Mouse (Mus musculus): ENCODE data around the gene Cdc34b. TPM values are rescaled to one million over a fixed set of nuclear protein-coding genes. Genes with fewer than 3 reads are reported as not detected.

Gene Cdc34b
- polyA plus RNA-seq, 1 experiment from 2014 or later = not detected

DNA sequence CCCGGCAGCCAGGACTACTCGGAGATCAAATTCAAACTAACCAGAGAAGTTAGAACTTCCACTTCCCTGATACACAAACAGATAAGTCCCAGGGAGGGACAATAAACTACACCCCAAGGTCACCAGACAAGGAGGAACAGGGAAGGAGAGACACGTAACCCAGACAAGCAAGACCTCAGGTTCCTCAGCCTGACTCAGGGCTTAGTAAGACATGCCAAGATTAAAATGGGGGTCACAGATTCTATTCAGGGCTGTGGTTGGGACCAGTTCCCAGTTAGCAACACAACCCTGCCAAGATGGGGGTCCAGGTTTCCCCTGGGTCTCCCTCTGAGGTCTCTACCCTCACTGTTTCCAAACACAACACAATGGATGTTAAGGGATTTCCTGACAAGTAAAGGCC is 18.8 kb downstream of the Cdc34b start:
- no peaks in the 10 kb centered on the region for H3K9me3 ChIP-seq (ENCODE audit: control insufficient read depth, low read length)
- WGBS = 89% methylated on average over 3 of the region's 3 CpGs
- no peak overlapping the region for H3K9ac ChIP-seq (ENCODE audit: low read length)
- no peak overlapping the region for H3K4me2 ChIP-seq (ENCODE audit: low read depth, severe bottlenecking)
- H3K4me3 ChIP-seq (ENCODE audit: low read depth, low read length) = no peak overlapping the region
- H3K4me1 ChIP-seq (ENCODE audit: control insufficient read depth, insufficient read depth, low read length) = no peaks in the 10 kb centered on the region
- H3K27ac ChIP-seq (replicated peaks; ENCODE audit: low read depth, low read length) = no peak overlapping the region
- no peak for DNase-seq (ENCODE audit: low spot score)
- no peaks in the 10 kb centered on the region for H3K36me3 ChIP-seq (ENCODE audit: control insufficient read depth, insufficient read depth, low read length)
- ATAC-seq (ENCODE audit: insufficient number of reproducible peaks, low FRiP score, low TSS enrichment, low read depth) = no peak
- H3K27me3 ChIP-seq (ENCODE audit: control insufficient read depth, insufficient read depth, low read length) = no peaks in the 10 kb centered on the region

DNA sequence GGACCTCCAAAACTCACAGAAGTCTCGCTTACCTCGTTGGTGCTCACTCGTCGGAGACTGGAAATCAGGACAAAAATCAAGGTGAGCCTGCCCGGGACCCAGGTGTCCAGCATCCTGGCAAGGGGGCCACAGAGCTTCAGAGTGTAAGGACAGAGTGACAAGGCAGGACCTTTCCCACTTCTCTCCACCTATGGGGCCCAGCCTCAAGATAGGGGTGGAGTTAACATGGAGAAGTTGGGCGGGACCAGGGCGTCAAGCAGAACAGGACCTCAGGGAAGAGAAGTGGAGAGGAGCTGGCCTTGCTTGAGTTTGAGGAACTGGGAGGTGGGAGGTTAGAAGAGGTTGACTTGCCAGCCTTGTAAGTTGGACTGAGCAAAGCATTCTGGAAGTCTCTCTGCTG is 19.2 kb downstream of the Cdc34b start:
- Histone ChIP-seq H3K4me1 (ENCODE audit: control insufficient read depth, insufficient read depth, low read length) (no peaks in the 10 kb centered on the region), H3K36me3 (ENCODE audit: control insufficient read depth, insufficient read depth, low read length) (no peaks in the 10 kb centered on the region), H3K9ac (ENCODE audit: low read length) (no peak overlapping the region), H3K27me3 (ENCODE audit: control insufficient read depth, insufficient read depth, low read length) (no peaks in the 10 kb centered on the region), H3K27ac (replicated peaks; ENCODE audit: low read depth, low read length) (no peak overlapping the region), H3K4me2 (ENCODE audit: low read depth, severe bottlenecking) (no peak overlapping the region), H3K4me3 (ENCODE audit: low read depth, low read length) (no peak overlapping the region), H3K9me3 (ENCODE audit: control insufficient read depth, low read length) (no peaks in the 10 kb centered on the region)
- DNase-seq (ENCODE audit: low spot score) = no peak
- 85% methylated on average over 7 of the region's 7 CpGs for WGBS
- no peak for ATAC-seq (ENCODE audit: insufficient number of reproducible peaks, low FRiP score, low TSS enrichment, low read depth)

- 93% methylated on average over 1 of the region's 1 CpGs for WGBS
- DNase-seq (ENCODE audit: low spot score) (no peak), ATAC-seq (ENCODE audit: insufficient number of reproducible peaks, low FRiP score, low TSS enrichment, low read depth) (no peak)
- Histone ChIP-seq H3K9me3 (ENCODE audit: control insufficient read depth, low read length) (no peaks in the 10 kb centered on the region), H3K27me3 (ENCODE audit: control insufficient read depth, insufficient read depth, low read length) (no peaks in the 10 kb centered on the region), H3K27ac (replicated peaks; ENCODE audit: low read depth, low read length) (no peak overlapping the region), H3K4me1 (ENCODE audit: control insufficient read depth, insufficient read depth, low read length) (no peaks in the 10 kb centered on the region), H3K36me3 (ENCODE audit: control insufficient read depth, insufficient read depth, low read length) (no peaks in the 10 kb centered on the region), H3K9ac (ENCODE audit: low read length) (no peak overlapping the region), H3K4me3 (ENCODE audit: low read depth, low read length) (no peak overlapping the region), H3K4me2 (ENCODE audit: low read depth, severe bottlenecking) (no peak overlapping the region)
Observed at GRCm38 (mm10) chr11:94762281-94762680, 20.7 kb downstream of the Cdc34b start.

DNA sequence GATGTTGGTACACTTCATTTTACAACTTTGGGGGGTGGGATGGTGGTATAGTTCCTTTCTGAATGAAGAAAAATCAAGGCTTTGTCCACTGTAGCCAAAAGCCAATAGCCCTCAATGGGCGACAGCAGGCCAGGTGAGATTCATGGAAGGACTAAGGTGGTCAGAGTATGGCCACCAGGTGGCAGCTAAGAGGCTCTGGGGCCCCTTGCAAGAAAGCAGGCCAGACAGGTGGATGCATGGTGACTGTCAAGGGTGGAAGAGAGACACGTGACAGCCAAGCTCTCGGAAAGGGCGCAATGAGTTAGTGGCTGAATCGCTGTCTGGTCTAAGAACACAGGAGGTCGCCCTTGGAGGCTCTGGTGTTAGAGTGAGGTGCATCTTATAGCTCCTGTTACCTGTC is 21.2 kb downstream of the Cdc34b start:
- ATAC-seq (ENCODE audit: insufficient number of reproducible peaks, low FRiP score, low TSS enrichment, low read depth) (no peak), DNase-seq (ENCODE audit: low spot score) (no peak)
- Histone ChIP-seq H3K27ac (replicated peaks; ENCODE audit: low read depth, low read length) (no peak overlapping the region), H3K27me3 (ENCODE audit: control insufficient read depth, insufficient read depth, low read length) (no peaks in the 10 kb centered on the region), H3K4me1 (ENCODE audit: control insufficient read depth, insufficient read depth, low read length) (no peaks in the 10 kb centered on the region), H3K36me3 (ENCODE audit: control insufficient read depth, insufficient read depth, low read length) (no peaks in the 10 kb centered on the region), H3K4me2 (ENCODE audit: low read depth, severe bottlenecking) (no peak overlapping the region), H3K9ac (ENCODE audit: low read length) (no peak overlapping the region), H3K4me3 (ENCODE audit: low read depth, low read length) (no peak overlapping the region), H3K9me3 (ENCODE audit: control insufficient read depth, low read length) (no peaks in the 10 kb centered on the region)
- WGBS = 24% methylated on average over 6 of the region's 6 CpGs

GRCm38 (mm10) chr11:94767241-94767640 is 25.7 kb downstream of the Cdc34b start:
- WGBS = 87% methylated on average over 2 of the region's 2 CpGs
- ATAC-seq (ENCODE audit: insufficient number of reproducible peaks, low FRiP score, low TSS enrichment, low read depth) = no peak
- H3K36me3 ChIP-seq (ENCODE audit: control insufficient read depth, insufficient read depth, low read length) = no peaks in the 10 kb centered on the region

DNA sequence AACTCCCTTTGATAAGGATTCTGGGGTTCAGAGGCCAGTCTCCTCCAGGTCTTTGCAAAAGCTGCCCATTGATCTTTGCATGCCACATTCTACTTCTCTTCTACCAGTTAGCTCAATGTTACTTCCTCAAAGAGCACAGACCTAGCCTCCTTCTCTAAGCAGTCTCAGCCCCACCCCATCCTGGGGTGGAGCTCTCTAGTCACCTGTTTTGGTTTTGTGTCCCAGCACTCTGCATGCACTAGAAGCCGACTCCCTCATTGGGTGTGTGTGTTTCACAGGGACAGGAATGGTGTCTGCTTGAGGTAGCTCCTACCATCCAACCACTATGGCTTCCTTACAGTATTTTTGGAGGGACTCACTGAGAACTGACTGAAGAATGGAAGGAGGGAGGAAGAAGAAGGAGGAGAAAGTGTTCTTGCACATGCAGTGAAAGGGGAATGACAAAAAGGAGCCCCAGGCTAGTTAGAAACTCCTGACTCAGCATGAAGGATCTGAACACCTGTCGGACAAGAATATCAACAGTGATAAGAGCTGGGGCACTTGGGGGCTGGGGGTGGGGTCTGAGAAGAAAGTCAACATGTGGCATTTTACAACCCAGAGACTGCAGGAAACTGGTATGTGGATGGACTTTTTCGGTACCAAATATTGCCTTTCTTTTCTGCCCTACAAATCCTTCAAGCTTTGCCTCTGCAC is 30.9 kb downstream of the Cdc34b start:
- no peaks in the 10 kb centered on the region for H3K27me3 ChIP-seq (ENCODE audit: control insufficient read depth, insufficient read depth, low read length)
- no peaks in the 10 kb centered on the region for H3K9me3 ChIP-seq (ENCODE audit: control insufficient read depth, low read length)
- H3K9ac ChIP-seq (ENCODE audit: low read length) = no peak overlapping the region
- no peaks in the 10 kb centered on the region for H3K4me1 ChIP-seq (ENCODE audit: control insufficient read depth, insufficient read depth, low read length)
- H3K4me2 ChIP-seq (ENCODE audit: low read depth, severe bottlenecking) = no peak overlapping the region
- no peak for DNase-seq (ENCODE audit: low spot score)
- no peaks in the 10 kb centered on the region for H3K36me3 ChIP-seq (ENCODE audit: control insufficient read depth, insufficient read depth, low read length)
- no peak for ATAC-seq (ENCODE audit: insufficient number of reproducible peaks, low FRiP score, low TSS enrichment, low read depth)
- H3K27ac ChIP-seq (replicated peaks; ENCODE audit: low read depth, low read length) = no peak overlapping the region
- 66% methylated on average over 3 of the region's 3 CpGs for WGBS
- no peak overlapping the region for H3K4me3 ChIP-seq (ENCODE audit: low read depth, low read length)

More at GRCm38 (mm10) chr11:94767241-94767640, 25.7 kb downstream of the Cdc34b start:
- Histone ChIP-seq H3K4me3 (ENCODE audit: low read depth, low read length) (no peak overlapping the region), H3K4me1 (ENCODE audit: control insufficient read depth, insufficient read depth, low read length) (no peaks in the 10 kb centered on the region), H3K27me3 (ENCODE audit: control insufficient read depth, insufficient read depth, low read length) (no peaks in the 10 kb centered on the region), H3K4me2 (ENCODE audit: low read depth, severe bottlenecking) (no peak overlapping the region), H3K9ac (ENCODE audit: low read length) (no peak overlapping the region), H3K9me3 (ENCODE audit: control insufficient read depth, low read length) (no peaks in the 10 kb centered on the region), H3K27ac (replicated peaks; ENCODE audit: low read depth, low read length) (no peak overlapping the region)
- DNase-seq (ENCODE audit: low spot score) = no peak

DNA sequence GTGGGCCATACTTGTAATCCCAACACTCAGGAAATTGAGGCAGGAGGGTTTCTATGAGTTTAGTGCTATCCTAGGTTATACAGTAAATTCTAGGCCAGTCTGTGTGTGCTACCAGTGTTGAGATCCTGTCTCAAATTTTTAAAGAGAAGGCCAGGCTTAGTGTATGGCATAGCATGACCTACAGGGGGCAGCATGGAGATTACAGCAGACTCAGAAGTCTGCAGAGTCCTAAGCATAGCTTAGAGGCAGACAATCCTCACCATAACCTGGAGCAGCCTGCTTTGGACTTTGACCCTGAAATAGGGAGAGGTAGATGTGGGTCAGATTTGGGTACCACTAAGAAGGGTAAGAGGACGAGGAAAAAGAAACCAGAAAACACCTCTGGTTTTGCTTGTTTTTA is 32.3 kb downstream of the Cdc34b start:
- peak; percentile 31 for DNase-seq (ENCODE audit: low spot score)

GRCm38 (mm10) chr11:94774887-94775497 is 33.4 kb downstream of the Cdc34b start:
- ATAC-seq (ENCODE audit: insufficient number of reproducible peaks, low FRiP score, low TSS enrichment, low read depth) = no peak
- Histone ChIP-seq H3K27ac (replicated peaks; ENCODE audit: low read depth, low read length) (no peak overlapping the region), H3K4me3 (ENCODE audit: low read depth, low read length) (no peak overlapping the region), H3K9me3 (ENCODE audit: control insufficient read depth, low read length) (no peaks in the 10 kb centered on the region), H3K36me3 (ENCODE audit: control insufficient read depth, insufficient read depth, low read length) (no peaks in the 10 kb centered on the region), H3K27me3 (ENCODE audit: control insufficient read depth, insufficient read depth, low read length) (no peaks in the 10 kb centered on the region), H3K4me2 (ENCODE audit: low read depth, severe bottlenecking) (no peak overlapping the region), H3K9ac (ENCODE audit: low read length) (no peak overlapping the region), H3K4me1 (ENCODE audit: control insufficient read depth, insufficient read depth, low read length) (no peaks in the 10 kb centered on the region)
- DNase-seq (ENCODE audit: low spot score) = no peak
- 88% methylated on average over 5 of the region's 5 CpGs for WGBS

More for the DNA sequence above, 32.3 kb downstream of the Cdc34b start:
- Histone ChIP-seq H3K9ac (ENCODE audit: low read length) (no peak overlapping the region), H3K4me3 (ENCODE audit: low read depth, low read length) (no peak overlapping the region), H3K4me1 (ENCODE audit: control insufficient read depth, insufficient read depth, low read length) (no peaks in the 10 kb centered on the region), H3K27me3 (ENCODE audit: control insufficient read depth, insufficient read depth, low read length) (no peaks in the 10 kb centered on the region), H3K36me3 (ENCODE audit: control insufficient read depth, insufficient read depth, low read length) (no peaks in the 10 kb centered on the region), H3K4me2 (ENCODE audit: low read depth, severe bottlenecking) (no peak overlapping the region), H3K27ac (replicated peaks; ENCODE audit: low read depth, low read length) (no peak overlapping the region), H3K9me3 (ENCODE audit: control insufficient read depth, low read length) (no peaks in the 10 kb centered on the region)
- WGBS = 64% methylated on average over 1 of the region's 1 CpGs
- ATAC-seq (ENCODE audit: insufficient number of reproducible peaks, low FRiP score, low TSS enrichment, low read depth) = no peak

- Histone ChIP-seq H3K4me1 (ENCODE audit: control insufficient read depth, insufficient read depth, low read length) (no peaks in the 10 kb centered on the region), H3K27ac (replicated peaks; ENCODE audit: low read depth, low read length) (no peak within 1 kb of the TSS), H3K4me3 (ENCODE audit: low read depth, low read length) (no peak within 1 kb of the TSS), H3K9ac (ENCODE audit: low read length) (no peak within 1 kb of the TSS), H3K27me3 (ENCODE audit: control insufficient read depth, insufficient read depth, low read length) (no peaks in the 10 kb centered on the region), H3K9me3 (ENCODE audit: control insufficient read depth, low read length) (no peaks in the 10 kb centered on the region), H3K36me3 (ENCODE audit: control insufficient read depth, insufficient read depth, low read length) (no peaks in the 10 kb centered on the region), H3K4me2 (ENCODE audit: low read depth, severe bottlenecking) (no peak within 1 kb of the TSS)
- DNase-seq (ENCODE audit: low spot score) = no peak
- ATAC-seq (ENCODE audit: insufficient number of reproducible peaks, low FRiP score, low TSS enrichment, low read depth) = no peak
Observed at GRCm38 (mm10) chr11:94782603-94783002, 41.0 kb downstream of the Cdc34b start, which contains the start of gene Tmem92. TSS of gene Tmem92 (minus strand) at chr11:94782703.

Data from limb, embryonic 11.5 days (tissue).